Mouse (Mus musculus): ENCODE measurements around the gene Fitm1.

DNA sequence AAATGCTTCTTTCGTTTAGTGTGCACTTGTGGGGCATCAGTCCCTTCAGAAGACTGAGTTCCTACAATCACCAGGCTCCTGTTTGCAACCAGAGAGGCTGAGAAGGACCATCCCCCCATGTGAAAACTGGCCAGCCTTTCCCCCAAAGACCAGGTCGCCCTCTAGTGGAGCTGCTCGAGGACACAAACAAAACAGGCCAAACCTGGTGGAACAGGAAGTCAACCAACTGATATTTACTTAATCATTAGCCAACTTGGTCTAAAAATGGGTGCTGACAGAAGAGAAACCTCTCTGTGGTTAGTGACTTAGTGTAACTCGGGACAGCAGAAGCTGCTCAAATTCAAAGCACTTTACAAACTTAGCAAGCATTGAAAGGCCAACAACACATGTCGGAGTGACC lies 18.4 kb upstream of the Fitm1 start:
- peak; percentile 65; the same call in 1 of the 2 replicates for TF ChIP-seq GATA1 (IDR thresholded peaks at IDR 0.05; ENCODE audit: low read depth, low read length)
- TF ChIP-seq EP300 (IDR thresholded peaks at IDR 0.05; ENCODE audit: low read depth in 1 of 2, low read length in 2 of 2), result peak; percentile 14 to 72; a peak in 1 of 4 replicates
- TF ChIP-seq NRF1 (IDR thresholded peaks at IDR 0.05; ENCODE audit: insufficient read depth, low read depth, low read length, poor library complexity, severe bottlenecking), result no peak
- TF ChIP-seq USF2 (IDR thresholded peaks at IDR 0.05; ENCODE audit: borderline replicate concordance in 1 of 2, insufficient read depth in 1 of 2, low read depth in 1 of 2, low read length in 2 of 2), result no peak
- peak; percentile 81 to 94 (median 84) for TF ChIP-seq CTCF (IDR thresholded peaks at IDR 0.05 in 2 of 3, conservative IDR thresholded peaks at IDR 0.05 in 1 of 3; ENCODE audit: control insufficient read depth in 1 of 3, insufficient read depth in 1 of 3, low read depth in 2 of 3, low read length in 3 of 3, poor library complexity in 1 of 3, severe bottlenecking in 1 of 3)

Measured in MEL (cell line).